Mouse (Mus musculus): ENCODE data around the gene Cd2bp2. TPM values are rescaled to one million over a fixed set of nuclear protein-coding genes. Genes with fewer than 3 reads are reported as not detected.

The Cd2bp2 gene
- polyA plus RNA-seq, 1 experiment from 2014 or later, result 59.5 TPM

- no peak for DNase-seq (ENCODE audit: low spot score)
These were observed 53.2 kb downstream of the Cd2bp2 start for GRCm38 (mm10) chr7:127142666-127143065.

- no peak for DNase-seq (ENCODE audit: low spot score)
These were observed 53.6 kb downstream of the Cd2bp2 start for GRCm38 (mm10) chr7:127142214-127142613.

Other genes with a start within 250 kb of the Cd2bp2 start
- gene Asphd1, start 246.5 kb downstream of the Cd2bp2 start, polyA plus RNA-seq (2015; fragmentation: Nextera tagmentation; extraction: Ambion mirVana), result not detected in 2 replicates
- 0.50 and 0.78 TPM in 2 replicates for gene Sez6l2, start 245.5 kb downstream of the Cd2bp2 start, polyA plus RNA-seq (2015; fragmentation: Nextera tagmentation; extraction: Ambion mirVana)
- 91.9 and 94.6 TPM in 2 replicates for gene Cdipt, start 220.1 kb downstream of the Cd2bp2 start, polyA plus RNA-seq (2015; fragmentation: Nextera tagmentation; extraction: Ambion mirVana)
- gene Cdiptos, start 220.0 kb downstream of the Cd2bp2 start, polyA plus RNA-seq (2015; fragmentation: Nextera tagmentation; extraction: Ambion mirVana), result 1.6 and 1.7 TPM in 2 replicates
- 29.8 and 32.5 TPM in 2 replicates for gene Mvp, start 181.4 kb downstream of the Cd2bp2 start, polyA plus RNA-seq (2015; fragmentation: Nextera tagmentation; extraction: Ambion mirVana)
- 0.60 and 1.2 TPM in 2 replicates for gene Pagr1b, start 179.6 kb downstream of the Cd2bp2 start, polyA plus RNA-seq (2015; fragmentation: Nextera tagmentation; extraction: Ambion mirVana)
- 51.8 and 100 TPM in 2 replicates for gene Pagr1a, start 178.7 kb downstream of the Cd2bp2 start, polyA plus RNA-seq (2015; fragmentation: Nextera tagmentation; extraction: Ambion mirVana)
- gene Gm42742, start 175.0 kb downstream of the Cd2bp2 start, polyA plus RNA-seq (2015; fragmentation: Nextera tagmentation; extraction: Ambion mirVana), result 57.8 and 80.0 TPM in 2 replicates
- gene Prrt2, start 174.8 kb downstream of the Cd2bp2 start, polyA plus RNA-seq (2015; fragmentation: Nextera tagmentation; extraction: Ambion mirVana), result 0.57 and 0.69 TPM in 2 replicates
- 111 and 132 TPM in 2 replicates for gene Maz, start 169.0 kb downstream of the Cd2bp2 start, polyA plus RNA-seq (2015; fragmentation: Nextera tagmentation; extraction: Ambion mirVana)
- gene Kif22, start 153.6 kb downstream of the Cd2bp2 start, polyA plus RNA-seq (2015; fragmentation: Nextera tagmentation; extraction: Ambion mirVana), result 117 and 133 TPM in 2 replicates
- gene Zg16, start 108.7 kb downstream of the Cd2bp2 start, polyA plus RNA-seq (2015; fragmentation: Nextera tagmentation; extraction: Ambion mirVana), result 2.4 and 2.7 TPM in 2 replicates
- 154 and 165 TPM in 2 replicates for gene AI467606, start 104.7 kb downstream of the Cd2bp2 start, polyA plus RNA-seq (2015; fragmentation: Nextera tagmentation; extraction: Ambion mirVana)
- gene Qprt, start 73.8 kb downstream of the Cd2bp2 start, polyA plus RNA-seq (2015; fragmentation: Nextera tagmentation; extraction: Ambion mirVana), result 0.99 and 1.4 TPM in 2 replicates
- gene Spn, start 58.2 kb downstream of the Cd2bp2 start, polyA plus RNA-seq (2015; fragmentation: Nextera tagmentation; extraction: Ambion mirVana), result 26.6 and 26.7 TPM in 2 replicates
- gene Tbc1d10b, start 12.4 kb upstream of the Cd2bp2 start, polyA plus RNA-seq (2015; fragmentation: Nextera tagmentation; extraction: Ambion mirVana), result 20.5 and 27.4 TPM in 2 replicates
- 67.7 and 68.9 TPM in 2 replicates for gene Mylpf, start 12.8 kb upstream of the Cd2bp2 start, polyA plus RNA-seq (2015; fragmentation: Nextera tagmentation; extraction: Ambion mirVana)
- gene Zfp553, start 37.0 kb upstream of the Cd2bp2 start, polyA plus RNA-seq (2015; fragmentation: Nextera tagmentation; extraction: Ambion mirVana), result 25.4 and 29.7 TPM in 2 replicates
- gene Sept1, start 37.1 kb upstream of the Cd2bp2 start, polyA plus RNA-seq (2015; fragmentation: Nextera tagmentation; extraction: Ambion mirVana), result 638 and 684 TPM in 2 replicates
- gene Zfp771, start 48.2 kb upstream of the Cd2bp2 start, polyA plus RNA-seq (2015; fragmentation: Nextera tagmentation; extraction: Ambion mirVana), result 34.7 and 37.0 TPM in 2 replicates
- 181 and 213 TPM in 2 replicates for gene Dctpp1, start 64.7 kb upstream of the Cd2bp2 start, polyA plus RNA-seq (2015; fragmentation: Nextera tagmentation; extraction: Ambion mirVana)
- gene Sephs2, start 78.0 kb upstream of the Cd2bp2 start, polyA plus RNA-seq (2015; fragmentation: Nextera tagmentation; extraction: Ambion mirVana), result 146 and 151 TPM in 2 replicates
- 81.6 and 96.5 TPM in 2 replicates for gene Itgal, start 100.2 kb upstream of the Cd2bp2 start, polyA plus RNA-seq (2015; fragmentation: Nextera tagmentation; extraction: Ambion mirVana)
- 2.5 TPM in 2 replicates for gene Zfp768, start 149.5 kb upstream of the Cd2bp2 start, polyA plus RNA-seq (2015; fragmentation: Nextera tagmentation; extraction: Ambion mirVana)
- 7.3 and 8.0 TPM in 2 replicates for gene Zfp747, start 180.0 kb upstream of the Cd2bp2 start, polyA plus RNA-seq (2015; fragmentation: Nextera tagmentation; extraction: Ambion mirVana)
- gene 9130019O22Rik, start 191.1 kb upstream of the Cd2bp2 start, polyA plus RNA-seq (2015; fragmentation: Nextera tagmentation; extraction: Ambion mirVana), result 4.8 and 6.0 TPM in 2 replicates
- 4.4 and 4.9 TPM in 2 replicates for gene E430018J23Rik, start 197.6 kb upstream of the Cd2bp2 start, polyA plus RNA-seq (2015; fragmentation: Nextera tagmentation; extraction: Ambion mirVana)
- 6.8 and 7.0 TPM in 2 replicates for gene Zfp764, start 210.8 kb upstream of the Cd2bp2 start, polyA plus RNA-seq (2015; fragmentation: Nextera tagmentation; extraction: Ambion mirVana)
- gene Zfp688, start 226.0 kb upstream of the Cd2bp2 start, polyA plus RNA-seq (2015; fragmentation: Nextera tagmentation; extraction: Ambion mirVana), result 26.2 and 28.0 TPM in 2 replicates

All from thymus, postnatal 0 days (tissue).